Mouse (Mus musculus) lung, adult 2 months (tissue): ENCODE measurements around the gene Spata2.

ENCODE experiments used
- CTCF ChIP-seq: fragments of 200-500 bp; IDR thresholded peaks from 2 replicates; pipeline ENCODE4 v1.5.1; 2011; ENCODE audit warnings: mild to moderate bottlenecking, low read length, control low read depth; ENCODE audit not compliant: insufficient read depth
- POLR2A ChIP-seq: fragments of 200-500 bp; IDR thresholded peaks from 2 replicates; pipeline ENCODE4 v1.6.1; 2011; ENCODE audit warnings: low read depth, mild to moderate bottlenecking, control low read depth, low read length, borderline replicate concordance; ENCODE audit errors: extremely low read depth

GRCm38 (mm10) chr2:167510485-167510884 lies 17.8 kb upstream of the Spata2 start:
- TF ChIP-seq POLR2A (no peak), CTCF (no peak)
